Mouse (Mus musculus) brain, adult 10 weeks (tissue): ENCODE data around the gene Mrps36. TPM values are rescaled to one million over a fixed set of nuclear protein-coding genes. Genes with fewer than 3 reads are reported as not detected.

Experiments
- polyA plus RNA-seq: library from polyadenylated mRNA; stranded (reverse); fragments of 350-450 nt; fragmentation: Illumina TruSeq; extraction: RNeasy Lipid Tissue Mini Kit (QIAGEN cat#74804); gene quantifications from one replicate; pipeline ENCODE4 v1.2.3, GENCODE M21; 2015; ENCODE audit warnings: low read depth, low replicate concordance

Gene Mrps36
- 119 TPM for polyA plus RNA-seq

GRCm38 (mm10) chr13:100744036-100744744, at the start of gene Mrps36:
Mrps36 (minus strand) TSS chr13:100744659.

GRCm38 (mm10) chr13:100786414-100786867, 42.0 kb upstream of the Mrps36 start, which contains the start of gene Ccnb1:
Ccnb1 (minus strand) TSS chr13:100786570.

GRCm38 (mm10) chr13:100775252-100776055, 31.0 kb upstream of the Mrps36 start, which contains the start of gene Cenph:
Cenph (minus strand) TSS chr13:100775899.

GRCm38 (mm10) chr13:100730861-100731176, 13.6 kb downstream of the Mrps36 start, which contains the start of gene Cdk7:
Cdk7 (minus strand) TSS chr13:100730939.

Other genes starting within 250 kb of the Mrps36 start
- gene Ocln, start 191.9 kb downstream of the Mrps36 start, polyA plus RNA-seq, result 10.9 TPM
- gene Marveld2, start 127.7 kb downstream of the Mrps36 start, polyA plus RNA-seq, result 1.0 TPM
- gene Ak6, start 93.7 kb downstream of the Mrps36 start, polyA plus RNA-seq, result 180 TPM
- gene Rad17, start 93.6 kb downstream of the Mrps36 start, polyA plus RNA-seq, result 14.6 TPM
- gene Taf9, start 93.1 kb downstream of the Mrps36 start, polyA plus RNA-seq, result 28.1 TPM
- not detected for gene Ccdc125, start 74.9 kb downstream of the Mrps36 start, polyA plus RNA-seq
- gene Cdk7, start 13.7 kb downstream of the Mrps36 start, polyA plus RNA-seq, result 31.9 TPM
- 0.51 TPM for gene Cenph, start 31.2 kb upstream of the Mrps36 start, polyA plus RNA-seq
- gene Ccnb1, start 41.9 kb upstream of the Mrps36 start, polyA plus RNA-seq, result 0.89 TPM
- gene Slc30a5, start 88.8 kb upstream of the Mrps36 start, polyA plus RNA-seq, result 37.6 TPM